Mouse (Mus musculus): ENCODE results near the gene Nme1.

- TF ChIP-seq POLR2A (IDR thresholded peaks at IDR 0.05; ENCODE audit: borderline replicate concordance, control insufficient read depth, low read depth, low read length), result no peak
- no peak for TF ChIP-seq CTCF (IDR thresholded peaks at IDR 0.05; ENCODE audit: control insufficient read depth, insufficient read depth, low read length)
Measured at GRCm38 (mm10) chr11:93957031-93957555, 11.2 kb downstream of the Nme1 start.
